Comparison of ENCODE assay signal across 23 mouse cellular contexts in the genomic region with DNA sequence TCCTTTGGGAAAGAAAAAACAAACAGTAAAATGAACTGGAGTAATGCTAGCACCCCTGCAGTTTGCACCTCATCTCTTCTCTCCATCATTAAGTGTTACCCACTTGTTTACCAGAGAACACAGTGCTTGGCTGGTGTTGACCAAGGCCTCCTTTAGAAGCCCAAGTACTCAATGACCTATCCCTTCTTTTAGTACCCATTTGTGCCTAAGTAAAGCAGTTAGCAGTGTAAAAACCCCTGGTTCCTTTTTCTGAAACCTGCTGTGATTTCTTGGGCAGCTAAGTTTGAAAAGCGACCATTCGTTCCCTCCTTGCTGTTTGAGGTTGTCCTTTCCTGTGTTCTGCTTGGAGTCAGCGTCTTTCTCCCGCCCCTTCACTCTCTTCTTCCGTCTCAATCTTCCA. TPM values are rescaled to one million over a fixed set of nuclear protein-coding genes. Genes with fewer than 3 reads are reported as not detected.
DNase-seq lines count a peak whose midpoint lies in the region; TF ChIP-seq lines count a peak whose summit lies in the region.
"Had no signal": no experiment of that assay in that cellular context is flagged by ENCODE, and none has a peak within 500 bp of the region (broad histone marks: within the 10 kb centered on the region; RNA-seq: fewer than 3 reads in every experiment).

No protein-coding gene starts in this region.

- H3K79me2 ChIP-seq in MEL (ENCODE audit: control insufficient read depth, insufficient read depth, low read length, poor library complexity) = peaks cover 86% of the 10 kb centered on the region

- intact Hi-C loops in heart, postnatal 14 days (cut with DNase I) = no loop called here
- intact Hi-C loops in left cerebral cortex, adult 2 months (cut with DNase I) = no loop called here
- intact Hi-C loops in left cerebral cortex, postnatal 25 days (cut with DNase I) = no loop called here

- no peaks in the 10 kb centered on the region for H3K9me3 ChIP-seq in MEL (replicated peaks; ENCODE audit: insufficient read depth, low read length)
- H3K9me3 ChIP-seq: embryonic facial prominence, embryonic 13.5 days; embryonic facial prominence, embryonic 15.5 days; forebrain, embryonic 10.5 days; forebrain, embryonic 12.5 days; G1E had no signal

- no peaks in the 10 kb centered on the region for H3K27me3 ChIP-seq in MEL (ENCODE audit: control insufficient read depth in 1 of 2, insufficient read depth in 2 of 2, low read length in 2 of 2)
- H3K27me3 ChIP-seq: CH12.LX; embryonic facial prominence, embryonic 13.5 days; embryonic facial prominence, embryonic 15.5 days; forebrain, embryonic 12.5 days had no signal

- no peak overlapping the region for H3K4me3 ChIP-seq in left cerebral cortex, adult 2 months
- no peak overlapping the region for H3K4me3 ChIP-seq in MEL (ENCODE audit: control insufficient read depth in 1 of 2, insufficient read depth in 1 of 2, low read depth in 2 of 2, low read length in 2 of 2)
- H3K4me3 ChIP-seq: embryonic facial prominence, embryonic 13.5 days; embryonic facial prominence, embryonic 15.5 days; erythroblast, embryonic 14.5 days; forebrain, embryonic 10.5 days; forebrain, embryonic 12.5 days had no signal

- no peak for TF ChIP-seq RAD21 in MEL (IDR thresholded peaks at IDR 0.05; ENCODE audit: low read depth, low read length)

- H3K4me1 ChIP-seq in MEL (ENCODE audit: control insufficient read depth in 1 of 2, insufficient read depth in 2 of 2, low read length in 2 of 2) = peaks cover 11% of the 10 kb centered on the region in 2 experiments
- H3K4me1 ChIP-seq: embryonic facial prominence, embryonic 15.5 days had no signal

- TF ChIP-seq CTCF in left cerebral cortex, adult 2 months (IDR thresholded peaks at IDR 0.05) = no peak
- TF ChIP-seq CTCF in MEL (IDR thresholded peaks at IDR 0.05 in 2 of 3, conservative IDR thresholded peaks at IDR 0.05 in 1 of 3; ENCODE audit: control insufficient read depth in 1 of 3, insufficient read depth in 1 of 3, low read depth in 2 of 3, low read length in 3 of 3, poor library complexity in 1 of 3, severe bottlenecking in 1 of 3) = no peak

- TF ChIP-seq EP300 in MEL (IDR thresholded peaks at IDR 0.05; ENCODE audit: low read depth in 1 of 2, low read length in 2 of 2) = no peak

- TF ChIP-seq POLR2A in MEL (IDR thresholded peaks at IDR 0.05; ENCODE audit: control insufficient read depth in 1 of 2, insufficient read depth in 1 of 2, low read depth in 1 of 2, low read length in 2 of 2, poor library complexity in 1 of 2) = no peak

- DNase-seq in heart, adult 11 months = peak; percentile 62
- DNase-seq in heart, postnatal 14 days = no peak
- DNase-seq in left cerebral cortex, adult 2 months (ENCODE audit: extremely low spot score in 1 of 2, low spot score in 2 of 2) = no peak
- no peak for DNase-seq in left cerebral cortex, postnatal 25 days (ENCODE audit: low spot score in 2 of 2)
- DNase-seq in MEL (ENCODE audit: low read depth, low spot score) = no peak
- DNase-seq: adrenal gland, adult 2 months; adrenal gland, postnatal 10 days; adrenal gland, postnatal 25 days; B cell, adult 2 months; cerebellum, adult 11 months; cerebellum, adult 18-20 months; cerebellum, adult 8-10 months; cerebellum, adult 9-11 months; cerebellum, postnatal 14 days; cerebellum, postnatal 36 days; embryo, embryonic 11 days had no signal

- H3K36me3 ChIP-seq in MEL (ENCODE audit: control insufficient read depth in 1 of 2, insufficient read depth in 2 of 2, low read length in 2 of 2) = peaks cover 55 to 65% of the 10 kb centered on the region in 2 experiments

- H3K9ac ChIP-seq in MEL (ENCODE audit: control insufficient read depth, low read depth, low read length, poor library complexity, severe bottlenecking) = no peak overlapping the region
- H3K9ac ChIP-seq: embryonic facial prominence, embryonic 13.5 days; embryonic facial prominence, embryonic 15.5 days; forebrain, embryonic 12.5 days had no signal

- H3K27ac ChIP-seq in left cerebral cortex, adult 2 months = 0 out of 2 replicates have a peak overlapping the region, but pooled peaks have one; percentile 17
- H3K27ac ChIP-seq in MEL (ENCODE audit: control insufficient read depth, low read depth, low read length) = 0 out of 2 replicates have a peak overlapping the region, but pooled peaks have one; percentile 5
- H3K27ac ChIP-seq: embryonic facial prominence, embryonic 13.5 days; embryonic facial prominence, embryonic 15.5 days; forebrain, embryonic 10.5 days; forebrain, embryonic 12.5 days had no signal

TF ChIP-seq in MEL, 35 proteins besides CTCF, POLR2A, EP300 and RAD21:
- TF ChIP-seq MXI1 (IDR thresholded peaks at IDR 0.05; ENCODE audit: low read depth, low read length) (no peak), SIN3A (IDR thresholded peaks at IDR 0.05; ENCODE audit: low read length) (no peak), USF2 (IDR thresholded peaks at IDR 0.05; ENCODE audit: borderline replicate concordance in 1 of 2, insufficient read depth in 1 of 2, low read depth in 1 of 2, low read length in 2 of 2) (no peak), JUND (IDR thresholded peaks at IDR 0.05; ENCODE audit: low read depth, low read length) (no peak), MAFK (IDR thresholded peaks at IDR 0.05; ENCODE audit: borderline replicate concordance, low read depth, low read length) (no peak), MYC (IDR thresholded peaks at IDR 0.05; ENCODE audit: low read depth, low read length) (no peak), TAL1 (IDR thresholded peaks at IDR 0.05; ENCODE audit: low read length) (no peak), USF1 (IDR thresholded peaks at IDR 0.05; ENCODE audit: low read depth, low read length) (no peak), UBTF (IDR thresholded peaks at IDR 0.05; ENCODE audit: borderline replicate concordance, insufficient read depth, low read depth, low read length) (no peak), ETS1 (IDR thresholded peaks at IDR 0.05; ENCODE audit: low read depth, low read length) (no peak), MYB (IDR thresholded peaks at IDR 0.05; ENCODE audit: low read depth, low read length) (no peak), MEF2A (IDR thresholded peaks at IDR 0.05; ENCODE audit: extremely low read depth, insufficient replicate concordance, low read depth, low read length, poor library complexity, severe bottlenecking) (no peak), ZC3H11A (IDR thresholded peaks at IDR 0.05; ENCODE audit: low read depth, low read length) (no peak), CHD1 (IDR thresholded peaks at IDR 0.05; ENCODE audit: low read depth, low read length) (no peak), RCOR1 (IDR thresholded peaks at IDR 0.05; ENCODE audit: low read depth, low read length) (no peak), GABPA (IDR thresholded peaks at IDR 0.05; ENCODE audit: low read depth, low read length) (no peak), MAZ (IDR thresholded peaks at IDR 0.05; ENCODE audit: low read depth, low read length) (no peak), E2F4 (IDR thresholded peaks at IDR 0.05; ENCODE audit: borderline replicate concordance, low read depth, low read length) (no peak), ZMIZ1 (IDR thresholded peaks at IDR 0.05; ENCODE audit: low read depth, low read length) (no peak)

RNA-seq across cellular contexts. Expression of a gene that starts 7.4 kb away (rescaled TPM):
- 10 to 100 TPM; 19.3 to 20.3 TPM for total RNA-seq in heart, postnatal 14 days (2021)
- 10 to 100 TPM; 66.3 to 71.3 TPM for total RNA-seq in left cerebral cortex, adult 2 months (2021)
- 10 to 100 TPM; 69.7 to 76.3 TPM for total RNA-seq in left cerebral cortex, postnatal 25 days (2021)
- 192 and 256 TPM in 2 replicates for total RNA-seq in MEL (2012; rRNA removed)
- polyA plus RNA-seq in MEL (2012; ENCODE audit: insufficient read depth in 1 of 2, insufficient read length in 2 of 2, low read depth in 1 of 2, low replicate concordance in 2 of 2, missing spikeins in 1 of 2) = 100 to 1,000 TPM in 1 of 2 experiments, not detected in 1; 176 TPM

RNA-seq across cellular contexts. Expression of a gene that starts 26.6 kb away (rescaled TPM):
- total RNA-seq in heart, postnatal 14 days (2021) = 10 to 100 TPM; 19.7 to 27.8 TPM
- total RNA-seq in left cerebral cortex, adult 2 months (2021) = 10 to 100 TPM; 29.3 to 40.0 TPM
- 10 to 100 TPM; 23.5 to 26.2 TPM for total RNA-seq in left cerebral cortex, postnatal 25 days (2021)
- 111 and 161 TPM in 2 replicates for total RNA-seq in MEL (2012; rRNA removed)
- 10 to 100 TPM in 1 of 2 experiments, not detected in 1; 95.5 TPM for polyA plus RNA-seq in MEL (2012; ENCODE audit: insufficient read depth in 1 of 2, insufficient read length in 2 of 2, low read depth in 1 of 2, low replicate concordance in 2 of 2, missing spikeins in 1 of 2)
